Mouse (Mus musculus): ENCODE measurements at regions not wholly inside any gene's neighbourhood (a gene's known extent, or its start where the extent isn't known, plus 50 kb on each side); places are given as distances from the start of the nearest gene placed in this dataset.

DNA sequence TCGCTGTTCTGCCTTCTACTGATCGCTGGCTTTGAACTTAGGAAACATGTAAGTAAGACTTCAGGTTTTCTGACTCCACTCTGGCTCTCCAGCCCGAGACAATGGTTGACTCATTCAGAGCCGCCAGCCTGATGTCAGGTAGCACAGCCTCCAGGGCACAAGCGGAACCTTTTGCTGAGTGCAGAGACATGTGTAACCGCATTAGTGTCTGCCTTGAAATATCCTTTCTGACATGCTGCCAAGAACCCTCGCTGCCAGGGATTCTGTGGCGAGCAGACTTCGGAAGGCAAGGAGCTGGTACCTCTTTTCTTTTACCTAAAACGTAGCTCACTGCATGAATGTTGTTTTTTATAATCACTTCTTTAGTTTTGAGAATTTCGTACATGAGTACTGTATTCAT lies 279.1 kb downstream of the Drd1 start:
- no peak for ATAC-seq (ENCODE audit: insufficient read depth)
- TF ChIP-seq CTCF (IDR thresholded peaks at IDR 0.05; ENCODE audit: low read depth), result no peak
- WGBS, result 63% methylated on average over 11 of the region's 11 CpGs

DNA sequence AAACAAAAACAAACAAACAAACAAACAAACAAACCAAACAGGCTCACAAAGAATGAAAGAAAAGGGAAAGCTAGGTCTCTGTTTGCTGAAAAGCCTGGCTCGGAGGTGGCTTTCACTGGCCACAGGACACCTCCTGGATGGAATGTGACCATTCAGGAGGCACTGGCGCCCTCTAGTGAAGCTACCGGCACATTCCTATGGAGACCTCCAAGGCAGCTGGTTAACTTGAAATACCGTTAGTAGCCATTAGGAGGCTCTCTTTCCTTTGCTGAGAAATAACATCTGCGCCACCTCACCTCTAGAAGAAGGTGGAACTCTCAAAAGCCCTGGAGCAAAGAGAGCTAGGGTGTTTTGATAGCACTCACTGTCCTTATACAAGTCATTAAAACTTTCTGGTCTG lies 279.8 kb downstream of the Drd1 start:
- no peak for ATAC-seq (ENCODE audit: insufficient read depth)
- no peaks in the 10 kb centered on the region for H3K9me3 ChIP-seq (ENCODE audit: low read depth, low read length)

More for the DNA sequence above, 279.1 kb downstream of the Drd1 start:
- no peaks in the 10 kb centered on the region for H3K27me3 ChIP-seq (ENCODE audit: insufficient read depth, low read length)
- no peaks in the 10 kb centered on the region for H3K9me3 ChIP-seq (ENCODE audit: low read depth, low read length)
- no peak overlapping the region for H3K27ac ChIP-seq (ENCODE audit: low read depth)
- H3K9ac ChIP-seq, result no peak overlapping the region
- no peak overlapping the region for H3K4me2 ChIP-seq
- no peaks in the 10 kb centered on the region for H3K36me3 ChIP-seq (ENCODE audit: insufficient read depth)
- no peaks in the 10 kb centered on the region for H3K4me1 ChIP-seq (ENCODE audit: insufficient read depth)
- H3K4me3 ChIP-seq (ENCODE audit: low read depth, low read length), result no peak overlapping the region
- DNase-seq, result no peak

DNA sequence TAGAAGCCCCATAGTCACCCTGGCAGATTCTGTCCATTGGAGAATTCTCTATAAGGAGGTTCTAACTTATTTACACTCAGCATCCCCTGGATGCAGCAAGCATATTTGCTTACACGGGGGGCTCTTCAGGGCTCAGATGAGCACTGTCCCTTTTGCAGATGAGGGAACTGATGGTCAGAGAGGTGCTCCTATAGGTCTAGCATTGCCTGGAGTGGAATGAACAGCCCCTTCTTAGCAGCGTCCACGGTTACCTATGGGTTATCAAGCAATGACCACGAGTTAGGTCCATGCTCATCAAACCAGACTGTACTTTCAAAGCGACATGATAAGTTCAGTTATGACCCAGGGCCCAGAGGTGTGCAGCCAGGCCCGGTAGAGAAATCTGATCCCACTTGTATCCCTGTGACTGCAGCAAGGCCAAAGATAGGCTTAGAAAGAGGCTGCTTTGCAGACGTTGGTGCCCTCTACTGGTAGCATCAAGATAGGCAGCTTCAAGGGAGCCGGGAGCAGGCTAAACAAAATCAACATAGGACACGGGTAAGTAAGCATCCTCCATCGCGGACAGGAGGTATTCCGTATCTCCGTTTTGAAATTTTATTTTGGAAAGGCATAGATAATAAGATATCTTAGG lies 290.8 kb downstream of the Drd1 start:
- H3K4me2 ChIP-seq, result no peak overlapping the region
- 20% methylated on average over 13 of the region's 13 CpGs for WGBS
- H3K27ac ChIP-seq (ENCODE audit: low read depth), result no peak overlapping the region
- H3K9me3 ChIP-seq (ENCODE audit: low read depth, low read length), result no peaks in the 10 kb centered on the region
- no peaks in the 10 kb centered on the region for H3K36me3 ChIP-seq (ENCODE audit: insufficient read depth)
- no peak overlapping the region for H3K4me3 ChIP-seq (ENCODE audit: low read depth, low read length)
- H3K27me3 ChIP-seq (ENCODE audit: insufficient read depth, low read length), result 0 out of 2 replicates have a peak, but pooled peaks cover 4% of the 10 kb centered on the region
- TF ChIP-seq CTCF (IDR thresholded peaks at IDR 0.05; ENCODE audit: low read depth), result peak; percentile 94
- DNase-seq (peak; percentile 90), ATAC-seq (ENCODE audit: insufficient read depth) (peak; percentile 70)
- no peak overlapping the region for H3K9ac ChIP-seq
- H3K4me1 ChIP-seq (ENCODE audit: insufficient read depth), result no peaks in the 10 kb centered on the region

More for the DNA sequence above, 279.8 kb downstream of the Drd1 start:
- TF ChIP-seq CTCF (IDR thresholded peaks at IDR 0.05; ENCODE audit: low read depth), result peak; percentile 75
- H3K4me3 ChIP-seq (ENCODE audit: low read depth, low read length), result no peak overlapping the region
- H3K9ac ChIP-seq, result no peak overlapping the region
- 40% methylated on average over 5 of the region's 5 CpGs for WGBS
- H3K27me3 ChIP-seq (ENCODE audit: insufficient read depth, low read length), result no peaks in the 10 kb centered on the region
- no peak overlapping the region for H3K4me2 ChIP-seq
- peak; percentile 82 for DNase-seq
- H3K36me3 ChIP-seq (ENCODE audit: insufficient read depth), result no peaks in the 10 kb centered on the region
- H3K27ac ChIP-seq (ENCODE audit: low read depth), result no peak overlapping the region
- H3K4me1 ChIP-seq (ENCODE audit: insufficient read depth), result no peaks in the 10 kb centered on the region

DNA sequence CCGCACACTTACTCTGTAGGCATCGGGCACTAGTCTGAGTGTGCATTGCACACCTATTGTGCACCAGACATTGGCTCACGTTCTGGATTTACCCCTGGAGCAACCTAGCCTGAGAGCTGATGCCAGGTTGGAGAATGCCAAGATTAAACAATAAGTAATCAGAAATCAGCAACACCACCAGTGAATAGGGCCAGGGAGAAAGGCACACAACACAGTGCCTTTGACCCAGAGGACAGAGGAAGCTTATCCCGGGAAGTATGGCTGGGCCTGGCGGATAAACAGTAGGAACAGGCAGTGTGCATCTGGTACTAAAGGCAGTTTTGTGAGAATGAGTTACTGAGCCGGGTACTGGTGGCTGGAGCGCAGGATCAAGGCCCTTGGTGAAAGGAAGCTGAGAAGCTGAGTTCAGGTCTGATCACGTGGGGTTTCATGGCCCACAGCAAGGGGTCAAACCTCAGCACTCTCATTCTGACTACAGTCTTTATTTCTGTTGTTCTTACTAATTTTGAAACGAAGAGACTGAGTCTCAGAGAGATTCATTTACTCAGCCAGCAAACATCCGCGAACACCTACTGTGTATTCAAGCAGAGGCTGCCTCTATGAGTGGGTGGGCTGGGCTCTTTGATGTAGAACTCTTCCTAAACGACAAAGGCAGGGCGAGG lies 284.8 kb upstream of the Msx2 start:
- no peak overlapping the region for H3K27ac ChIP-seq (ENCODE audit: low read depth)
- no peaks in the 10 kb centered on the region for H3K27me3 ChIP-seq (ENCODE audit: insufficient read depth, low read length)
- H3K9ac ChIP-seq, result no peak overlapping the region
- ATAC-seq (ENCODE audit: insufficient read depth) (no peak), DNase-seq (no peak)
- 0 out of 2 replicates have a peak, but pooled peaks cover 3% of the 10 kb centered on the region for H3K4me1 ChIP-seq (ENCODE audit: insufficient read depth)
- no peak overlapping the region for H3K4me2 ChIP-seq
- no peak overlapping the region for H3K4me3 ChIP-seq (ENCODE audit: low read depth, low read length)
- no peaks in the 10 kb centered on the region for H3K36me3 ChIP-seq (ENCODE audit: insufficient read depth)
- 56% methylated on average over 13 of the region's 13 CpGs for WGBS
- H3K9me3 ChIP-seq (ENCODE audit: low read depth, low read length), result no peaks in the 10 kb centered on the region
- no peak for TF ChIP-seq CTCF (IDR thresholded peaks at IDR 0.05; ENCODE audit: low read depth)

DNA sequence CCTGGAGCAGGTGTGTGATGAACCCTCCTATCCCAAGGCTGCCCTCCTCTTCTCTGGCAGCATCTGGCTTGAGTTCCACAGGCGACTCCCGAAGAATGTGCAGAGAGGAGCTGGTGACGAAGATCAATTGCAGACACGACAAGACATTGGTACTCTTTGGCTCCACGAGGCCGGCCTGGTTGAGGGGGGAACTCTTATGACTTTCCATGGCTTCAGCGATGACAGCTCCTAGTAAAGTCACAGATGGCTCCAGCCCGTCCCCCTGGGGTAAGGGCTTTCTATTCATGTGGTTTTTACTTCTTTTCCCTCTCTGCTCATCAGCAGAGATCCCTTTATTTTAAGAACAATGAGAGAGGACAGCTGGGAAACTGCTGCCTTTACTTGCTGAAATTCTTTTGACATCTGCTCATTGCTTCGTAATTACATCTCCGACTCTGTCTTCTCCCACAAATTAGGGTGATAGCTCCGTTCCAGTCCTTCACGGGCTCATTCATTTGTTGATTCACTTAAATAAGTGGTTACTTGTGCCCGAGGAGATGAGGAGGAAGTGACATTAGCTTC lies 284.2 kb upstream of the Msx2 start:
- no peak overlapping the region for H3K4me2 ChIP-seq
- H3K9ac ChIP-seq, result no peak overlapping the region
- no peak for ATAC-seq (ENCODE audit: insufficient read depth)
- H3K27ac ChIP-seq (ENCODE audit: low read depth), result no peak overlapping the region
- no peak overlapping the region for H3K4me3 ChIP-seq (ENCODE audit: low read depth, low read length)
- TF ChIP-seq CTCF (IDR thresholded peaks at IDR 0.05; ENCODE audit: low read depth), result no peak
- 0 out of 2 replicates have a peak, but pooled peaks cover 3% of the 10 kb centered on the region for H3K4me1 ChIP-seq (ENCODE audit: insufficient read depth)
- H3K9me3 ChIP-seq (ENCODE audit: low read depth, low read length), result no peaks in the 10 kb centered on the region
- no peak for DNase-seq
- 43% methylated on average over 13 of the region's 13 CpGs for WGBS
- H3K27me3 ChIP-seq (ENCODE audit: insufficient read depth, low read length), result no peaks in the 10 kb centered on the region
- H3K36me3 ChIP-seq (ENCODE audit: insufficient read depth), result no peaks in the 10 kb centered on the region

DNA sequence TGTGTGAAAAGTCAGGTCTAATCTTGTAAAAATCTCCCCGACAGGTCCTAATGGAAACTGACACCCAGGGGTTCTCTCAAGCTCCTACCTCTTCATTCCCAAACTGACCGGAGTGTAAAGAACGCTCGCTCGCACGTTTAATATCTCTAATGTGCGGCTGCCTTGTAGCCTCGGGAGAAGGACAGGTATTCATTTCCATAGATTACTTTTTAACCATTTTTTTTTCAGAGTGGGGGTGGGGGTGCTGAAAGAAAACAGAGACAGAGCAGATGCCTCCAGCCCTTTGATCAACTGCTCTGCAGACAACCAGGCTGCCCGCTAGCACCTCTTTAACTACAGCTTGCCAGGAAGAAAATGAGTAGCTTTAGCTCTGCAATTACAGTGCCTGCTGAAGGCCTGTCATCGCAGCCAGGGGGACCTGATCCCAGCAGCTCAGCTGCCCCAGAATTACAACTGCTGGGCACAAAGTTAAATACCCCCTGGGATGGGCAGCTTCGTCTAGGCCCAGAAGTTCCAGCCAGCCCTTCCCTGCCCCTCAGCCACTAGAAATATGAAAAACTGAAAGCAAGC lies 282.3 kb upstream of the Msx2 start:
- Histone ChIP-seq H3K9me3 (ENCODE audit: low read depth, low read length) (no peaks in the 10 kb centered on the region), H3K4me3 (ENCODE audit: low read depth, low read length) (no peak overlapping the region), H3K4me1 (ENCODE audit: insufficient read depth) (0 out of 2 replicates have a peak, but pooled peaks cover 3% of the 10 kb centered on the region), H3K27ac (ENCODE audit: low read depth) (no peak overlapping the region), H3K9ac (no peak overlapping the region), H3K27me3 (ENCODE audit: insufficient read depth, low read length) (no peaks in the 10 kb centered on the region), H3K4me2 (no peak overlapping the region; the same call in 1 of the 2 replicates), H3K36me3 (ENCODE audit: insufficient read depth) (no peaks in the 10 kb centered on the region)
- ATAC-seq (ENCODE audit: insufficient read depth) (no peak), DNase-seq (no peak)
- no peak for TF ChIP-seq CTCF (IDR thresholded peaks at IDR 0.05; ENCODE audit: low read depth)
- 34% methylated on average over 11 of the region's 11 CpGs for WGBS

DNA sequence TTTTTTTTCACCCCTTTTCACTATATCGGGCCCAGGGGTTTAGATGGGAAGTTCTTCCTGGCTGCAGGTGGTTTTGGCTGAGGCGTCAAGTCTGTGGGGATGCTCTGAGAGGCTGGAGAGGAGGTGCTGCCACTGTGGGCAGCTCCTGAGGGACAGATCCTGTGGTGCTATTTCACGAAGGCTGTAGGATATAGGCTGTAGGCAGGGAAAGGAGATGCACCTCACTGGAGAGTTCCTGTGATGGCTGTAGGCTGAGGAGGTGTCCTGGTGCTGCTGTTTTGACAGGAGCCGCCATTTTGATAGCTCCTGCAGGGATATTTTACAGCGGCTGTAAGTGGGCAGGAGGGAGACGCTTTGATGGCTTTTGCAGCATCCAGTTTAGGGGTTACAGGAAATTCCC lies 280.2 kb upstream of the Msx2 start:
- ATAC-seq (ENCODE audit: insufficient read depth) (no peak), DNase-seq (no peak)
- Histone ChIP-seq H3K36me3 (ENCODE audit: insufficient read depth) (no peaks in the 10 kb centered on the region), H3K4me2 (no peak overlapping the region), H3K9ac (no peak overlapping the region), H3K4me3 (ENCODE audit: low read depth, low read length) (no peak overlapping the region), H3K27me3 (ENCODE audit: insufficient read depth, low read length) (no peaks in the 10 kb centered on the region), H3K9me3 (ENCODE audit: low read depth, low read length) (no peaks in the 10 kb centered on the region), H3K27ac (ENCODE audit: low read depth) (no peak overlapping the region), H3K4me1 (ENCODE audit: insufficient read depth) (0 out of 2 replicates have a peak, but pooled peaks cover 3% of the 10 kb centered on the region)
- TF ChIP-seq CTCF (IDR thresholded peaks at IDR 0.05; ENCODE audit: low read depth), result no peak
- 54% methylated on average over 6 of the region's 6 CpGs for WGBS

Data from lung, embryonic 14.5 days (tissue).